Mouse (Mus musculus) forebrain, postnatal 0 days (tissue): ENCODE measurements around the gene Krt17. TPM values are rescaled to one million over a fixed set of nuclear protein-coding genes. Genes with fewer than 3 reads are reported as not detected.

Experiments
- ATAC-seq: fragments of 200-750 bp; cut with Nextera tagmentation; 2 replicates; pipeline ENCODE4 v1.8.0; 2017; ENCODE audit warnings: mild to moderate bottlenecking, moderate library complexity
- DNase-seq: peaks from one replicate; pipeline ENCODE4 v3.0.0-alpha.2; 2015
- H3K27ac ChIP-seq: fragments of 300-500 bp; sonication (generic); 2 replicates; pipeline ENCODE4 v1.5.1; 2014; ENCODE audit warnings: low read depth, mild to moderate bottlenecking, antibody characterized with exemption, low read length, moderate library complexity, mixed read lengths
- H3K27me3 ChIP-seq: fragments of 300-500 bp; sonication (generic); 2 replicates; pipeline ENCODE4 v1.6.1; 2014; ENCODE audit warnings: mild to moderate bottlenecking, low read length, mixed read lengths; ENCODE audit not compliant: insufficient read depth
- H3K36me3 ChIP-seq: fragments of 300-500 bp; sonication (generic); 2 replicates; pipeline ENCODE4 v1.6.1; 2014; ENCODE audit warnings: mild to moderate bottlenecking, moderate library complexity; ENCODE audit not compliant: insufficient read depth
- H3K4me1 ChIP-seq: fragments of 300-500 bp; sonication (generic); 2 replicates; pipeline ENCODE4 v1.6.1; 2014; ENCODE audit warnings: antibody characterized with exemption; ENCODE audit not compliant: insufficient read depth
- H3K4me2 ChIP-seq: fragments of 300-500 bp; sonication (generic); 2 replicates; pipeline ENCODE4 v1.6.1; 2014; ENCODE audit warnings: low read depth, mild to moderate bottlenecking, moderate library complexity
- H3K4me3 ChIP-seq: fragments of 300-500 bp; sonication (generic); 2 replicates; pipeline ENCODE4 v1.5.1; 2014; ENCODE audit warnings: low read depth, low read length, mixed read lengths
- H3K9ac ChIP-seq: fragments of 300-500 bp; sonication (generic); 2 replicates; pipeline ENCODE4 v1.6.1; 2014; ENCODE audit warnings: mild to moderate bottlenecking
- H3K9me3 ChIP-seq: fragments of 300-500 bp; sonication (generic); 2 replicates; pipeline ENCODE4 v1.6.1; 2016; ENCODE audit warnings: low read length
- CTCF ChIP-seq: sonication (generic); IDR thresholded peaks from 2 replicates; pipeline ENCODE4 v1.5.1; 2016; ENCODE audit warnings: antibody characterized with exemption, control low read depth, low read depth
- WGBS: fragments of 180-500 bp; shearing (Covaris S2); extraction: QIAGEN DNeasy Blood & Tissue Kit; methylation state at CpG from one replicate; pipeline ENCODE4 v1.1.7; 2014; 5-methylcytosine and 5-hydroxymethylcytosine counted together
- polyA plus RNA-seq: library from polyadenylated mRNA; unstranded; fragments of >200 nt; fragmentation: Nextera tagmentation; extraction: Ambion mirVana; gene quantifications from 2 replicates; pipeline ENCODE4 v1.2.1, GENCODE M21; 2015
- total RNA-seq: library from RNA; depleted of rRNA; stranded (reverse); fragments of >200 nt; gene quantifications from 2 replicates; pipeline ENCODE4 v1.2.3, GENCODE M21; 2014

Gene Krt17
- total and polyA plus RNA-seq, 2 experiments from 2014 or later, result 0.51 TPM; not detected in 1

- no peak overlapping the region for H3K4me3 ChIP-seq
- H3K27me3 ChIP-seq, result no peaks in the 10 kb centered on the region
- H3K4me2 ChIP-seq, result no peak overlapping the region
- H3K9me3 ChIP-seq, result no peaks in the 10 kb centered on the region
- peak; percentile 100 for TF ChIP-seq CTCF
- 6% methylated on average over 10 of the region's 10 CpGs for WGBS
- H3K36me3 ChIP-seq, result no peaks in the 10 kb centered on the region
- H3K4me1 ChIP-seq, result no peaks in the 10 kb centered on the region
- DNase-seq (peak; percentile 89), ATAC-seq (peak; percentile 70)
- no peak overlapping the region for H3K27ac ChIP-seq
- no peak overlapping the region for H3K9ac ChIP-seq
Observed at GRCm38 (mm10) chr11:100295308-100295707, 34.5 kb upstream of the Krt17 start.

GRCm38 (mm10) chr11:100292884-100293283, 32.1 kb upstream of the Krt17 start:
- no peak overlapping the region for H3K27ac ChIP-seq
- WGBS, result 32% methylated on average over 6 of the region's 6 CpGs
- no peak overlapping the region for H3K9ac ChIP-seq
- H3K36me3 ChIP-seq, result no peaks in the 10 kb centered on the region
- H3K4me1 ChIP-seq, result no peaks in the 10 kb centered on the region
- no peak overlapping the region for H3K4me2 ChIP-seq
- H3K4me3 ChIP-seq, result no peak overlapping the region
- no peaks in the 10 kb centered on the region for H3K9me3 ChIP-seq
- ATAC-seq (peak; percentile 24; the same call in 1 of the 2 replicates), DNase-seq (no peak)
- no peaks in the 10 kb centered on the region for H3K27me3 ChIP-seq
- TF ChIP-seq CTCF, result no peak

- Histone ChIP-seq H3K36me3 (no peaks in the 10 kb centered on the region), H3K4me1 (no peaks in the 10 kb centered on the region), H3K9me3 (no peaks in the 10 kb centered on the region), H3K27ac (no peak overlapping the region), H3K27me3 (no peaks in the 10 kb centered on the region), H3K4me2 (no peak overlapping the region), H3K4me3 (no peak overlapping the region), H3K9ac (no peak overlapping the region)
- no peak for TF ChIP-seq CTCF
- WGBS, result 26% methylated on average over 5 of the region's 5 CpGs
- no peak for ATAC-seq
- no peak for DNase-seq
Observed at GRCm38 (mm10) chr11:100290235-100290634, 29.4 kb upstream of the Krt17 start.

- TF ChIP-seq CTCF, result no peak
- Histone ChIP-seq H3K27me3 (no peaks in the 10 kb centered on the region), H3K27ac (no peak overlapping the region), H3K9ac (no peak overlapping the region), H3K36me3 (no peaks in the 10 kb centered on the region), H3K4me1 (no peaks in the 10 kb centered on the region), H3K4me2 (no peak overlapping the region), H3K4me3 (no peak overlapping the region), H3K9me3 (no peaks in the 10 kb centered on the region)
- 75% methylated on average over 6 of the region's 6 CpGs for whole genome bisulfite sequencing
- ATAC-seq, result no peak
- DNase-seq, result no peak
Observed at GRCm38 (mm10) chr11:100288942-100289341, 28.1 kb upstream of the Krt17 start.

- no peak overlapping the region for H3K4me3 ChIP-seq
- H3K9me3 ChIP-seq, result no peaks in the 10 kb centered on the region
- no peaks in the 10 kb centered on the region for H3K36me3 ChIP-seq
- H3K4me2 ChIP-seq, result no peak overlapping the region
- no peak overlapping the region for H3K27ac ChIP-seq
- WGBS, result 29% methylated on average over 10 of the region's 10 CpGs
- no peak for DNase-seq
- no peak for TF ChIP-seq CTCF
- no peak overlapping the region for H3K9ac ChIP-seq
- H3K27me3 ChIP-seq, result no peaks in the 10 kb centered on the region
- ATAC-seq, result no peak
- no peaks in the 10 kb centered on the region for H3K4me1 ChIP-seq
Observed at GRCm38 (mm10) chr11:100287024-100287423, 26.2 kb upstream of the Krt17 start.

- no peak overlapping the region for H3K4me3 ChIP-seq
- no peak overlapping the region for H3K4me2 ChIP-seq
- no peak overlapping the region for H3K27ac ChIP-seq
- H3K27me3 ChIP-seq, result no peaks in the 10 kb centered on the region
- no peak overlapping the region for H3K9ac ChIP-seq
- no peaks in the 10 kb centered on the region for H3K9me3 ChIP-seq
- 83% methylated on average over 4 of the region's 4 CpGs for WGBS
- ATAC-seq, result no peak
- no peaks in the 10 kb centered on the region for H3K4me1 ChIP-seq
- no peaks in the 10 kb centered on the region for H3K36me3 ChIP-seq
- DNase-seq, result no peak
- no peak for TF ChIP-seq CTCF
Observed at GRCm38 (mm10) chr11:100284988-100285387, 24.2 kb upstream of the Krt17 start.

- 27% methylated on average over 10 of the region's 10 CpGs for WGBS
- peak overlapping the region; percentile 19; the same call in 1 of the 2 replicates for H3K9ac ChIP-seq
- peak; percentile 82 for TF ChIP-seq CTCF
- no peaks in the 10 kb centered on the region for H3K4me1 ChIP-seq
- ATAC-seq (peak; percentile 40; the same call in 1 of the 2 replicates), DNase-seq (peak; percentile 71)
- H3K9me3 ChIP-seq, result no peaks in the 10 kb centered on the region
- no peak overlapping the region for H3K4me3 ChIP-seq
- H3K27ac ChIP-seq, result no peak overlapping the region
- H3K4me2 ChIP-seq, result no peak overlapping the region
- H3K36me3 ChIP-seq, result no peaks in the 10 kb centered on the region
- no peaks in the 10 kb centered on the region for H3K27me3 ChIP-seq
Observed at GRCm38 (mm10) chr11:100282549-100282948, 21.7 kb upstream of the Krt17 start.
